Mouse (Mus musculus): ENCODE data around the gene Ptgs2. TPM values are rescaled to one million over a fixed set of nuclear protein-coding genes. Genes with fewer than 3 reads are reported as not detected.

The Ptgs2 gene
- 10 to 100 TPM; 11.8 to 19.7 TPM for total RNA-seq (2023)

DNA sequence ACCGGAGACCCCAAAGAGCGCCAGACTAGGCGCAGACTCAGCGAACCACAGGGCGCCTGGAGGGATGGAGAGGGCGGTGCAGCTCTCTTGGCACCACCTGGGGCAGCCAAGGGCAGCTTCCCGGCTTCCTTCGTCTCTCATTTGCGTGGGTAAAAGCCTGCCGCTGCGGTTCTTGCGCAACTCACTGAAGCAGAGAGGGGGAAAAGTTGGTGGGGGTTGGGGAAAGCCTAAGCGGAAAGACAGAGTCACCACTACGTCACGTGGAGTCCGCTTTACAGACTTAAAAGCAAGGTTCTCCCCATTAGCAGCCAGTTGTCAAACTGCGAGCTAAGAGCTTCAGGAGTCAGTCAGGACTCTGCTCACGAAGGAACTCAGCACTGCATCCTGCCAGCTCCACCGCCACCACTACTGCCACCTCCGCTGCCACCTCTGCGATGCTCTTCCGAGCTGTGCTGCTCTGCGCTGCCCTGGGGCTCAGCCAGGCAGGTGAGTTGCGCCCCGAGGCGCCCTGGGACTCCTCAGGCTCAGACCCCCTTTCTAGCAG is at the start of gene Ptgs2:
Ptgs2 (plus strand) TSS at position 242 of the 544 bp plus-strand sequence.

Other genes starting within 250 kb of the Ptgs2 start
- gene Pla2g4a, start 138.7 kb upstream of the Ptgs2 start, total RNA-seq (2023), result 10 to 100 TPM; 34.2 to 35.8 TPM
- gene Pdc, start 219.4 kb downstream of the Ptgs2 start, total RNA-seq (2023), result not detected